Mouse (Mus musculus): ENCODE measurements around the gene Zfp354a. TPM values are rescaled to one million over a fixed set of nuclear protein-coding genes. Genes with fewer than 3 reads are reported as not detected.
"Not testable (repeated sequence)": the region's sequence is repeated elsewhere in the genome, so short reads cannot be mapped to it uniquely, and the experiment has no call there.

The Zfp354a gene
- 8.0 and 10.4 TPM in 2 replicates for polyA plus RNA-seq (2014; fragmentation: Nextera tagmentation; extraction: Ambion mirVana)

DNA sequence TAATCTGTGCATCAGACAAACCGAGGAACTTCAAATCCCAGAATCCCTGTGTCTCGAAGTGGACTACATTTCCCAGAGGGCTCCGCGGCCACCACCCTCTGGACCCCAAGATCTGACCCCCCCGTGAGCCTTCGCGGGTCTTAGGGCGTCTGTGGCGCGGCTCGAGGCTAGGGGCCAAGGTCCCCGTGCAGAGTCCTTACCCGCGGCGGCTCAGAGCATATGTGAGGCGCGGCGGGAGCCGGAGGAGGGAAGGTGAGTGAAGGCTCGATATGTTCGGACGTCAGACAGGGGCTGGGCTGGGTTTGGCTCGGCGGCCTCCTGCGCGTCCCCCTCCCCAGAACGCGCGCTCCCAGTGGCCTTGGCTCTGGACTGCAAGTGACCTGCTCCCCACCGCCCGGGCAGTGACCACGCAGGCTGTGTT lies at the start of gene Zfp354a:
Gene Zfp354a, plus strand, starts transcription at position 107 of the 421 bp plus-strand sequence.
- peak; percentile 88 for DNase-seq (ENCODE audit: low spot score)
- no peak within 1 kb of the TSS for H3K27ac ChIP-seq (replicated peaks; ENCODE audit: low read depth, low read length)
- WGBS = under 1% methylated on average over 29 of the region's 32 CpGs
- H3K4me2 ChIP-seq (ENCODE audit: low read depth, low read length) = peak within 1 kb of the TSS; percentile 86
- 0 out of 2 replicates have a peak, but pooled peaks cover 3% of the 10 kb centered on the region for H3K4me1 ChIP-seq (ENCODE audit: control insufficient read depth, insufficient read depth, low read length)
- no peaks in the 10 kb centered on the region for H3K27me3 ChIP-seq (replicated peaks; ENCODE audit: control insufficient read depth, insufficient read depth, low read length)
- H3K9me3 ChIP-seq (ENCODE audit: control insufficient read depth, low read length) = no peaks in the 10 kb centered on the region
- H3K9ac ChIP-seq (ENCODE audit: low read depth, low read length) = peak within 1 kb of the TSS; percentile 82
- ATAC-seq (ENCODE audit: low read depth) = peak; percentile 92
- peaks cover 6% of the 10 kb centered on the region; the same call in 1 of the 2 replicates for H3K36me3 ChIP-seq (ENCODE audit: control insufficient read depth, insufficient read depth, low read length)
- H3K4me3 ChIP-seq (ENCODE audit: low read depth, low read length) = peak within 1 kb of the TSS; percentile 86

GRCm38 (mm10) chr11:51011821-51012220 lies 47.2 kb upstream of the Zfp354a start:
- ATAC-seq (ENCODE audit: low read depth) = no peak
- no peaks in the 10 kb centered on the region for H3K27me3 ChIP-seq (replicated peaks; ENCODE audit: control insufficient read depth, insufficient read depth, low read length)
- no peak overlapping the region for H3K4me3 ChIP-seq (ENCODE audit: low read depth, low read length)

DNA sequence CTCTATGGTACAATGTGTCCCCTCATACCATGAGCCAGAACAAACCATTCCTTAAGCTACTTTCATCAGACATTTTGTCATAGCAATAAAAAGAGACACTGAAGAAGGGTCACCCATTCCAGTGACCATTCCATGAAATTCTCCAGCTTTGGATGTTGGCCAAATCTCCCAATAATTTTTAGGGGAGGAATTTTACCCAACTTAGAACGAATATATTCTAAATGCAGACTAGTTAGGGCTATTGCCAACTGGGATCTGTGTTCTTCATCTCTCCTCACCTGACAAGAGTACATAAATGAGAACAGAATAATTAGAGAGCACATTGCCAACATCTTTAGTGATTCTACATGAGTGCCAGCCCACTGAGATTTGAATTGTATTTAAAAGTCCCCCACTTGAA lies 45.1 kb upstream of the Zfp354a start, which contains the start of gene Olfr54:
Gene Olfr54, plus strand, starts transcription at position 301 of the 400 bp plus-strand sequence.
- DNase-seq (ENCODE audit: low spot score) (no peak), ATAC-seq (ENCODE audit: low read depth) (no peak)
- H3K9ac ChIP-seq (ENCODE audit: low read depth, low read length) = no peak within 1 kb of the TSS
- H3K27ac ChIP-seq (replicated peaks; ENCODE audit: low read depth, low read length) = no peak within 1 kb of the TSS
- no peaks in the 10 kb centered on the region for H3K27me3 ChIP-seq (replicated peaks; ENCODE audit: control insufficient read depth, insufficient read depth, low read length)
- no peaks in the 10 kb centered on the region for H3K9me3 ChIP-seq (ENCODE audit: control insufficient read depth, low read length)
- no peaks in the 10 kb centered on the region for H3K36me3 ChIP-seq (ENCODE audit: control insufficient read depth, insufficient read depth, low read length)
- no peak within 1 kb of the TSS for H3K4me3 ChIP-seq (ENCODE audit: low read depth, low read length)
- no peak within 1 kb of the TSS for H3K4me2 ChIP-seq (ENCODE audit: low read depth, low read length)
- WGBS = 62% methylated on average over 1 of the region's 1 CpGs
- no peaks in the 10 kb centered on the region for H3K4me1 ChIP-seq (ENCODE audit: control insufficient read depth, insufficient read depth, low read length)

More at GRCm38 (mm10) chr11:51011821-51012220, 47.2 kb upstream of the Zfp354a start:
- no peak for DNase-seq (ENCODE audit: low spot score)
- H3K36me3 ChIP-seq (ENCODE audit: control insufficient read depth, insufficient read depth, low read length) = no peaks in the 10 kb centered on the region
- H3K9ac ChIP-seq (ENCODE audit: low read depth, low read length) = no peak overlapping the region
- H3K27ac ChIP-seq (replicated peaks; ENCODE audit: low read depth, low read length) = no peak overlapping the region
- no peaks in the 10 kb centered on the region for H3K9me3 ChIP-seq (ENCODE audit: control insufficient read depth, low read length)
- WGBS = 60% methylated on average over 5 of the region's 5 CpGs
- no peaks in the 10 kb centered on the region for H3K4me1 ChIP-seq (ENCODE audit: control insufficient read depth, insufficient read depth, low read length)
- H3K4me2 ChIP-seq (ENCODE audit: low read depth, low read length) = no peak overlapping the region

DNA sequence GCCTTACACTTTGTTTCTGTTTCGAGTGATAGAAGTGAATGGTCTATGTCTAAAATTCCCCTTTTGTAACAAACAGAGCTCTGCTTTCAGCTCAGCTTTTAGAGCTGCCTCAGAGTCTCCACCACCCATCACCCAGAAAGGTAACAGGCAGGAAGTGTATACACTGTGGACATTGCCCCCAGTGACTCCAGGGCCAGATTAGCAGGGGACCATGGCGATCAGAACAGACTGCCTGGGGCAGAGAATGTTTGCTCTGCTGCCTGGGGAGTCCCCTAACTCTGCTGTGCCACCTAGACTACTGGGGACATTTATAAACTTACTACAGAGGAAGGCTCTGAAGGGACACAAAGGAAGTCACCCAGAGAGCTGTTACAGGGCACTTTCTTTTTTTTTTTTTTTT lies 42.7 kb upstream of the Zfp354a start:
- 53% methylated on average over 2 of the region's 2 CpGs for WGBS
- Histone ChIP-seq H3K4me1 (ENCODE audit: control insufficient read depth, insufficient read depth, low read length) (no peaks in the 10 kb centered on the region), H3K27me3 (replicated peaks; ENCODE audit: control insufficient read depth, insufficient read depth, low read length) (no peaks in the 10 kb centered on the region), H3K4me2 (ENCODE audit: low read depth, low read length) (no peak overlapping the region), H3K4me3 (ENCODE audit: low read depth, low read length) (no peak overlapping the region), H3K9me3 (ENCODE audit: control insufficient read depth, low read length) (no peaks in the 10 kb centered on the region), H3K27ac (replicated peaks; ENCODE audit: low read depth, low read length) (no peak overlapping the region), H3K9ac (ENCODE audit: low read depth, low read length) (no peak overlapping the region), H3K36me3 (ENCODE audit: control insufficient read depth, insufficient read depth, low read length) (no peaks in the 10 kb centered on the region)
- DNase-seq (ENCODE audit: low spot score) = no peak
- no peak for ATAC-seq (ENCODE audit: low read depth)

- H3K36me3 ChIP-seq (ENCODE audit: control insufficient read depth, insufficient read depth, low read length); ATAC-seq (ENCODE audit: low read depth); H3K4me3 ChIP-seq (ENCODE audit: low read depth, low read length); H3K9me3 ChIP-seq (ENCODE audit: control insufficient read depth, low read length); H3K4me1 ChIP-seq (ENCODE audit: control insufficient read depth, insufficient read depth, low read length); DNase-seq (ENCODE audit: low spot score); H3K27ac ChIP-seq (replicated peaks; ENCODE audit: low read depth, low read length); H3K27me3 ChIP-seq (replicated peaks; ENCODE audit: control insufficient read depth, insufficient read depth, low read length); H3K4me2 ChIP-seq (ENCODE audit: low read depth, low read length); H3K9ac ChIP-seq (ENCODE audit: low read depth, low read length): not testable (repeated sequence)
- 86% methylated on average over 11 of the region's 11 CpGs for WGBS
Observed at GRCm38 (mm10) chr11:51026811-51027210, 32.2 kb upstream of the Zfp354a start.

DNA sequence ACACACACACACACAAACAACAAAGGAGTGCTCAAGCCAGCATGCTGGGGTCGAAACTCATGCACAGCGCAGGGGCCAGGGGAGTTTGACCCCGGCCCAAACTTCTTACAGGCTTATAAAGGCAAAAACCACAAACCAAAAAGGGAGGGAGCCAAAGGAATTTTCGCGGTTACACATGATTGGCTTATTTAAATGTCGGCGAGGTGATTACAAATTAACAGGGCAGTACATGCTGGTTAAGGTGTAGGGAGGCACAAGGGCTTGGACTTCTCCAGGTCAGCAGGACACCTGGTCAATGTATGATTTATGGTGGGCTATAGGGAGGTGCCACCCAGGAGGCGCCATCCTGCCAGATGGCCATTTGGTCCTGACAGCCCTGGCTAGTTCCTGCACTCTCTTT lies 29.7 kb upstream of the Zfp354a start:
- not testable (repeated sequence) for H3K4me1 ChIP-seq (ENCODE audit: control insufficient read depth, insufficient read depth, low read length); H3K4me2 ChIP-seq (ENCODE audit: low read depth, low read length); H3K27me3 ChIP-seq (replicated peaks; ENCODE audit: control insufficient read depth, insufficient read depth, low read length); H3K9ac ChIP-seq (ENCODE audit: low read depth, low read length); H3K9me3 ChIP-seq (ENCODE audit: control insufficient read depth, low read length); ATAC-seq (ENCODE audit: low read depth); H3K4me3 ChIP-seq (ENCODE audit: low read depth, low read length); H3K27ac ChIP-seq (replicated peaks; ENCODE audit: low read depth, low read length); H3K36me3 ChIP-seq (ENCODE audit: control insufficient read depth, insufficient read depth, low read length); DNase-seq (ENCODE audit: low spot score)
- 76% methylated on average over 8 of the region's 8 CpGs for WGBS

- H3K9ac ChIP-seq (ENCODE audit: low read depth, low read length) = no peak overlapping the region
- ATAC-seq (ENCODE audit: low read depth) (no peak), DNase-seq (ENCODE audit: low spot score) (no peak)
- no peak overlapping the region for H3K4me2 ChIP-seq (ENCODE audit: low read depth, low read length)
- H3K36me3 ChIP-seq (ENCODE audit: control insufficient read depth, insufficient read depth, low read length) = no peaks in the 10 kb centered on the region
- 74% methylated on average over 2 of the region's 2 CpGs for WGBS
- no peaks in the 10 kb centered on the region for H3K4me1 ChIP-seq (ENCODE audit: control insufficient read depth, insufficient read depth, low read length)
- no peaks in the 10 kb centered on the region for H3K9me3 ChIP-seq (ENCODE audit: control insufficient read depth, low read length)
- no peaks in the 10 kb centered on the region for H3K27me3 ChIP-seq (replicated peaks; ENCODE audit: control insufficient read depth, insufficient read depth, low read length)
- H3K27ac ChIP-seq (replicated peaks; ENCODE audit: low read depth, low read length) = no peak overlapping the region
- no peak overlapping the region for H3K4me3 ChIP-seq (ENCODE audit: low read depth, low read length)
Observed at GRCm38 (mm10) chr11:51030225-51030624, 28.8 kb upstream of the Zfp354a start.

DNA sequence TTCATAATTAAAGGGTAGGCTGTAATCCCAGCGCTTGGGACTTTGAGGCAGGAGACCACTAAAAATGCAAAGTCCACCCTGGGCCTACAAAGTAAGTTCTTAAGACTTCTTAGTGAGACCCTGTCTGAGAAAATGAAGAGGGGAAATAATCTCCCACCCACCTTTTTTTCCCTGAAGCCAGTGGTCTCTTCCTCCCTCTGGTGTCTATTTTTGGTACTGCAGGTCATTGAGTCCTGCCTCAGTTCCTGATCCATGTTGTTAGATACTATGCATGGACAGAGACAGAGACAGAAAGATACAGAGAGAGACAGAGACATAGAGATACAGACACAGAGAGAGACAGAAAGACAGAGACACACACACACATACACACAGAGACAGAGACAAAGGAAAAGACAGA lies 26.2 kb upstream of the Zfp354a start:
- Histone ChIP-seq H3K36me3 (ENCODE audit: control insufficient read depth, insufficient read depth, low read length) (no peaks in the 10 kb centered on the region), H3K27ac (replicated peaks; ENCODE audit: low read depth, low read length) (no peak overlapping the region), H3K4me1 (ENCODE audit: control insufficient read depth, insufficient read depth, low read length) (no peaks in the 10 kb centered on the region), H3K4me3 (ENCODE audit: low read depth, low read length) (no peak overlapping the region), H3K9me3 (ENCODE audit: control insufficient read depth, low read length) (no peaks in the 10 kb centered on the region), H3K4me2 (ENCODE audit: low read depth, low read length) (no peak overlapping the region), H3K27me3 (replicated peaks; ENCODE audit: control insufficient read depth, insufficient read depth, low read length) (no peaks in the 10 kb centered on the region), H3K9ac (ENCODE audit: low read depth, low read length) (no peak overlapping the region)
- peak; percentile 20 for DNase-seq (ENCODE audit: low spot score)
- 6% methylated on average over 1 of the region's 1 CpGs for WGBS
- no peak for ATAC-seq (ENCODE audit: low read depth)

GRCm38 (mm10) chr11:51034141-51034540 lies 24.9 kb upstream of the Zfp354a start:
- H3K4me3 ChIP-seq (ENCODE audit: low read depth, low read length); H3K27me3 ChIP-seq (replicated peaks; ENCODE audit: control insufficient read depth, insufficient read depth, low read length); H3K36me3 ChIP-seq (ENCODE audit: control insufficient read depth, insufficient read depth, low read length); DNase-seq (ENCODE audit: low spot score); H3K27ac ChIP-seq (replicated peaks; ENCODE audit: low read depth, low read length); H3K9ac ChIP-seq (ENCODE audit: low read depth, low read length); H3K4me2 ChIP-seq (ENCODE audit: low read depth, low read length); H3K9me3 ChIP-seq (ENCODE audit: control insufficient read depth, low read length); ATAC-seq (ENCODE audit: low read depth); H3K4me1 ChIP-seq (ENCODE audit: control insufficient read depth, insufficient read depth, low read length): not testable (repeated sequence)

All from embryonic facial prominence, embryonic 14.5 days (tissue).